Mouse (Mus musculus) embryo, embryonic 10 days (tissue): ENCODE data around the gene Grasp.

ENCODE experiments used
- DNase-seq: peaks from one replicate; pipeline ENCODE4 v3.0.0-alpha.2; 2015; ENCODE audit warnings: low spot score

Grasp gene

GRCm38 (mm10) chr15:101194951-101195823, 28.8 kb upstream of the Grasp start:
- no peak for DNase-seq

- peak; percentile 39 for DNase-seq
These were observed 27.8 kb upstream of the Grasp start for GRCm38 (mm10) chr15:101196079-101196795.

GRCm38 (mm10) chr15:101196961-101197360, 27.0 kb upstream of the Grasp start:
- no peak for DNase-seq

- DNase-seq: no peak
These were observed 26.4 kb upstream of the Grasp start for GRCm38 (mm10) chr15:101197497-101198179.

- peak; percentile 87 for DNase-seq
These were observed 25.8 kb upstream of the Grasp start for GRCm38 (mm10) chr15:101198218-101198617.

- DNase-seq: peak; percentile 36
These were observed 25.1 kb upstream of the Grasp start for GRCm38 (mm10) chr15:101198850-101199249.

- DNase-seq: no peak
These were observed 23.2 kb upstream of the Grasp start for GRCm38 (mm10) chr15:101200777-101201295.

GRCm38 (mm10) chr15:101201414-101201813, 22.6 kb upstream of the Grasp start:
- no peak for DNase-seq

- no peak for DNase-seq
These were observed 20.3 kb upstream of the Grasp start for GRCm38 (mm10) chr15:101203673-101204072.

- no peak for DNase-seq
These were observed 19.2 kb upstream of the Grasp start for GRCm38 (mm10) chr15:101204781-101205180.

- DNase-seq: peak; percentile 75
These were observed 13.8 kb upstream of the Grasp start for GRCm38 (mm10) chr15:101210228-101210627.

- no peak for DNase-seq
These were observed 12.9 kb upstream of the Grasp start for GRCm38 (mm10) chr15:101210998-101211613.

- no peak for DNase-seq
These were observed 11.6 kb upstream of the Grasp start for GRCm38 (mm10) chr15:101212435-101212834.

GRCm38 (mm10) chr15:101215136-101215535, 8.9 kb upstream of the Grasp start:
- no peak for DNase-seq

- DNase-seq: no peak
These were observed 8.0 kb upstream of the Grasp start for GRCm38 (mm10) chr15:101216036-101216435.

GRCm38 (mm10) chr15:101220905-101221297, 3.1 kb upstream of the Grasp start:
- DNase-seq: peak; percentile 68

GRCm38 (mm10) chr15:101221298-101222104, 2.5 kb upstream of the Grasp start:
- peak; percentile 90 for DNase-seq

- no peak for DNase-seq
These were observed 998 bp upstream of the Grasp start for GRCm38 (mm10) chr15:101222897-101223482.

- DNase-seq: no peak
These were observed 392 bp upstream of the Grasp start for GRCm38 (mm10) chr15:101223596-101223995.

GRCm38 (mm10) chr15:101224977-101225376, 989 bp downstream of the Grasp start:
- peak; percentile 25 for DNase-seq

- peak; percentile 28 for DNase-seq
These were observed 4.0 kb downstream of the Grasp start for GRCm38 (mm10) chr15:101227971-101228370.
